Mouse (Mus musculus) thymus, postnatal 0 days (tissue): ENCODE measurements at regions not wholly inside any gene's neighbourhood (a gene's known extent, or its start where the extent isn't known, plus 50 kb on each side); places are given as distances from the start of the nearest gene placed in this dataset.
"Not testable (repeated sequence)": the region's sequence is repeated elsewhere in the genome, so short reads cannot be mapped to it uniquely, and the experiment has no call there.

Source experiments
- DNase-seq: peaks from one replicate; pipeline ENCODE4 v3.0.0-alpha.2; 2015; ENCODE audit warnings: low spot score

DNA sequence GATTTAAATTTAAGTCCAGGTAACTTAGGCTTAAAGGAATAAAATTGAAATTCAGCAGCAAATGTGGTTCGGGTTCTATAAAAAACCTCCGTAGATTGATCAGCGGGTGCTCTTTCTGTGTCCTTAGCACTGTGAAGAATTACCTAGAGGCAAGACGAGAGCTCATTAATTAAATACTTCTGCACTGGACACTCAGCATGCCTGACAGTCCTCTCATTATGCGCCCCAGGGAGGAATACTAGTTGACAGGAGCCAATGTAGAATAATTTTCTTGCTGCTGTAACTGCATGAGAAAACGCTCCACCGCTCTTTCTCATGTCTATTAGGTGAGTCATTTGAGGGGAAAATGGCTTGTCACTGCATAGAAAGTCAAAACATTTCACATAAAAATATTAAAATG lies 228.1 kb downstream of the Brms1l start:
- DNase-seq: no peak

DNA sequence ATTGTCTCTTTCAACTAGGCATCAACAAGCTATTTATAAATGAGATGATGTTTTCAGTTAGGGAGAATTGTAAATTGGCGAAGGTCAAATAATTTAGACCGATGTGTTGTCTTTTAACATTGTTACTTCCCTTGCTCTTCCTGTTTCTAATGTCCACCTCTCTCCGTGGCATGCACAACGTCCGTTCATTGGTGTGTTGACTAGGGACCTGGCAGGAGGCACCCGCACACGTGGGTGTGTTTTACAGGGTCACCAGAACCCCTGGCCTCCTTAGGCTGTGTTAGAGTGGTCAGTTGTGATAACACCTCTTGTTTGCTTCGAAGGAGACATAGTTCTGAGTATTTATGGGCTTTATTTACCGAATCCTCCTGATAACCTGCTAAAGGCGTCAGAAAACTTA lies 222.8 kb downstream of the Brms1l start:
- DNase-seq: no peak

DNA sequence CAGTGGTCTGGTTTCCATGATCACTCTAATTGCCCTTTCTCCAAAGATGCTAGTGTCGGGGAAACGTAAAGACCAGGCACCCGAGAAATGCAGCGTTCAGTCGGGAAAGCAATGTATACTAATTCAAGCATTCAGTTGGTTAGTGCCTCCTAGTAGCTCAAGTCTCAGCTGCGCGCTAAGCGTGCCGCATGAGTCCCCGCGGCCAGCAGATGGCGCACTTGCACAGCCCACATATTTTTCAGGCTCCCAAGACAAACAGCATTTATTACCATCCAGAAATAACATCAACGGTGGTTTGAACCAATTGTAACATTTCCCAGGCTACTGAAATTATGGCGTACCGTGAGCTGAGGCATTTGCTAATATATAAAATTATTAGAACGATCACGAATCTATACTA lies 222.3 kb downstream of the Brms1l start:
- DNase-seq: peak; percentile 54

DNA sequence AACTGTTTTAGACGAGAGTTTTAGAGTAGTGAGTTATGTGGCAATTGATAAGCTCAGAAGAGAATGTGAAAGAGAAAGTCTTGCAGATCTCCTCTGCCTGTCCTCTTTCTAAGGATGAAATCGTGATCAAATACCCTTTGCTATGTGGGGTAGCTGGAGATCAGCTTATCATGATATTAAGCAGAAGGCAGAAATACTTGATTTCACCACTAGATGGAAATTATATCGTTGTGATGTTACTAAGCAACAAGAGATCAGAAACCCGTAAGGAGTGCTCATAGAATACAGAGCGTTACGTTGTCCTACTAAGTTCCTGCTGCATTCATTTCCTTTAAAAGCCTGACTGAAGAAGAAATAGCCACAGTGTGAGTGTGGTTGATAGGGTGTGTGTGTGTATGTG lies 219.3 kb downstream of the Brms1l start:
- no peak for DNase-seq

DNA sequence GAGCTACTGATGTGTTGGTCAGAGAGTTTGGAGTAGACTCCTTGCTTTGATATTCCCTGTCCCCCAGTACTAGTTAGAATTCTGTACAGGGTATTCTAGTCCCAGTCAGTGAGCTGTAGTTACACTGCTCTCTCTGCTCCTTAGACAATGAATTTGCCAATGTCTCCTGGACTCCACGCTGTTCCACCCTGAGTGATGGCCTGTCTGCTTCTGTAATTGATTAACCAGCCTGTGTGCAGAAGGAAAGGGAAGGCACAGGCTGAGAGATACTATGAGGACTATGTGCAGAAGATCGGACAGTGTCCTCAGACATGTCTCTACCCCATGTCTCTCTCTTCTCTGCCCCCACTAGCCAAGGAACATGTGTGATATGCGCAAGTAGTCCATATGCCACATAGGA lies 209.9 kb downstream of the Brms1l start:
- DNase-seq: no peak

DNA sequence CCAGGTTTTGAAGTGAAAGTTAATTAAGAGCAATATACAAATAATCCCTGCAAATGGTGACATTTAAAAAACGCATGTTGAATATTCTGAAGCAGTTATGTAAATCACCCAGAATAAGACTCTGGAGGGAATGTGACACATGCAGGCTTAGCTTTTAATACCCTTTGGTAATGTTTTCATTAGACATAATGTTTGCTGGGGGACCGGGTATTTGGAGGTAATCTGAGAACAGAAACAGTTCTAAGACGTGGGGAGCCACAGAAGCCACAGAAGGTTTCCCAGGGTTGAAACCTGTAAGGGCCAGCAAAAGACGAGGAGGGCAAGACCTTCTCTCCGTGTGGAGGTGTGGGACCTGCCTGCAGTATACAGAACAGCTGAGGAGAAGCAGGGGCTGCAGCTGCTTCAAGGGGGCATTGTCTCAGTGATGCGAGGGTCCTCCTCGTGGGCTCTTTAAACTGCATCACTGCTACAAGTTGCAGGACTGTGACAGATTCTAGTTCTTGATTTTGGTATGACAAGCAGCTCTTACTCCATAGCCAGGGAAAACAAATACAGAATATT lies 184.9 kb downstream of the Brms1l start:
- DNase-seq: no peak

DNA sequence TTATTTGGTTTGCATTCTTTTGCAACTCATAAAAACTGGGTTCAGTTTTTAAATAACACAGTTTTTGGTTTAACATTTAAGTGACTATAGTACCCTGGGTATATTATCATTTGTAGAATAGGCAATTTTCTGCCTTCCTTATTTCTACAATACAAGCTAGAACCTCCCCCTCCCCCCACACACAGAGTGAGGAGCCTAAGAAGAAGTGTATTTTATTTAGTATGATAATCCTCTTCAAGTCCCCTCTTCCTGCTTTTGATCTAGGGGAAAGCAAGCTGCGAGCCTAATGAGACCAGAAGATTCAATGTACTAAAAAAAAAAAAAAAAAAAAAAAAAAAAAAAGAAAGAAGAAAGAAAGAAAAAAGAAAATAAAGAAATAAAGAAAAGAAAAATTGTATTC lies 184.4 kb downstream of the Brms1l start:
- DNase-seq: no peak

DNA sequence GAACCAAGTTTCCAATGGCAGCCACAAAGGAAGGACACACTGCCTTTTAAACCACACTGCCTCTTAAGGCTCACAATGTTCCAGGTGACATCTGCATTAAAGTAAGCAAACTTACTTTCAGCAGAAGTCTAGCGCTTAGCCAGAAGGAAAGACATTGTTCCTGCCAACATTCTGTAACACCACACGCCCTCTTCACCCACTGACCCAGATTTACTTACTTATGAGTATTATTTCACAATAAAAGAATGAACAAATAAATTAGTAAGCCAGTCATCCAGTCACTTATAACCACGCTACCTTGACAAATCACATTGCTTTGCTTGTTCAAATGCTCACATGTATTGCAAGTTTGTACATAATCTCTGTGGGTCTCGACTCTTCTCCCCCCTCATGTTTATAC lies 173.9 kb downstream of the Brms1l start:
- no peak for DNase-seq

DNA sequence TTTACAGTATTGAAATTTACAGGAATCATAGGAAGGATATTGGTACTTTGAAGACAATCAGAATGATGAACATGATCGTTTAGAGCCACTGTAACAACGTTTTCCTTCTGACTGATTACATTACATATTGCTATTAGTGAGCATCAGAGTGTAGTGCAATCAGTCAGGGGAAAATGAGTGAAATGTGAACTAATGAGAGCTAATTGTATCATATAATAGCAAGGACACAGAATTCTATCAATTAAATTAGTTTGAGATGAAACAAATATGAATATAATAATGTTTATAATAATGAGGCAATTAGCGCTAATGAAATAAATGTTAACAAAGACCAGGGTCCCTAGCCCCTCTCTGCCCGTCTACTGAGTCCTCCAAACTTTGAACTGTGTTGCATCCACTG lies 169.7 kb downstream of the Brms1l start:
- no peak for DNase-seq

DNA sequence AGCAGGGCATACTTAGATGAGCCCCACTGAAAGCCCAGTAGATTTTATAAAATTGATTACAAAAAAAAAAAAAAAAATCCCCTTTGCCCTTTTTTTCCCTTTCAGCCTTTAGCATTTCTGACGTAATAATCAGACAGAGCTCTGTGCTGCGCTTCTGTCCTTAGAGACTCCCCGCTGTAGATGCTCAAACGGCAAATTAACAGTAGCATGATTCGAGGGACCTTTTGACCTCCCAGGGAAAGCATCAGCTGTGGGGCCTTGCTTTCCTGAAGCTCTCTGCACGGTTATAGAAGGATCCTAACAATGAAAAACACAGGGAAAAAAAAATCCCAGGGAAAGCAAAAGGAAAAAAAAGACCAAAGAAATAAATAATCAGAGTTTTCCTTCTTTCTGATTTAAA lies 169.2 kb downstream of the Brms1l start:
- DNase-seq: no peak

DNA sequence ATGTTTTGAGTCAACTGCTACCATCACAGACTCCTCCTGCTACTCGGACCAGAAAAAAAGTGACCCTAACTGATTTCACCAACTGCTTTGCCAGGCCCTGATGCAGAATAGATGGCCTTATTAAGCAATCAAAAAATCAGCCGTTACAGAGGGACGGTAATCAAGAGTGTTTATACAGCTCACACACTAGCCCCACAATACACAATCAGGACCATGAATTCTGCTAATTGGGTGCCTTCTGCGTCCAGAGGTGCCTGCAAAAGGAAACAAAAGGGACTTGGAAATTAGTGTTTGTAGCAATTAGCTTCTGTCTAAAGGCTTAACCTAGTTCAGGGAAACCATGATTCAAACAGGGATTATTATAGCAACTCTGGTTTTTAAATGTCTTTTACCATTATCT lies 168.4 kb downstream of the Brms1l start:
- DNase-seq: no peak

DNA sequence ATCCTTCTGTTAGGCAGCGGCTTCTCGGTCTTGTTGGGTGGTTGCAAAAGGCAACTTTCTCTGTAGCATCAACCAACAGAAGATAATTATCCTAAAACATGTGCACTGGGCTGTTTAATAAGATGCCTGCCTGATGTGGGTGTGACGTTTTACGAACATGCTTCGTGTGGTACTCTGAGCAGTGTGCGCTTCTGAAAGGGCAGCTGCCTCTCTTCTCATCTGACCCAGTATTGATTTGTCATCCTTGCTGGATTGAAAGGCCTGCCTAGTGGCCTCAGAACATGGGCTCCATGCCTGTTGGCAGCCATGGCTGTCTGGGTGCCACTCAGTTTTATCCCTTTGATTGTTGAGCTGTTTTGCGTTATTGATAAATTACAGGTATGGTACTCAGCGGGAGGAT lies 167.4 kb downstream of the Brms1l start:
- no peak for DNase-seq

DNA sequence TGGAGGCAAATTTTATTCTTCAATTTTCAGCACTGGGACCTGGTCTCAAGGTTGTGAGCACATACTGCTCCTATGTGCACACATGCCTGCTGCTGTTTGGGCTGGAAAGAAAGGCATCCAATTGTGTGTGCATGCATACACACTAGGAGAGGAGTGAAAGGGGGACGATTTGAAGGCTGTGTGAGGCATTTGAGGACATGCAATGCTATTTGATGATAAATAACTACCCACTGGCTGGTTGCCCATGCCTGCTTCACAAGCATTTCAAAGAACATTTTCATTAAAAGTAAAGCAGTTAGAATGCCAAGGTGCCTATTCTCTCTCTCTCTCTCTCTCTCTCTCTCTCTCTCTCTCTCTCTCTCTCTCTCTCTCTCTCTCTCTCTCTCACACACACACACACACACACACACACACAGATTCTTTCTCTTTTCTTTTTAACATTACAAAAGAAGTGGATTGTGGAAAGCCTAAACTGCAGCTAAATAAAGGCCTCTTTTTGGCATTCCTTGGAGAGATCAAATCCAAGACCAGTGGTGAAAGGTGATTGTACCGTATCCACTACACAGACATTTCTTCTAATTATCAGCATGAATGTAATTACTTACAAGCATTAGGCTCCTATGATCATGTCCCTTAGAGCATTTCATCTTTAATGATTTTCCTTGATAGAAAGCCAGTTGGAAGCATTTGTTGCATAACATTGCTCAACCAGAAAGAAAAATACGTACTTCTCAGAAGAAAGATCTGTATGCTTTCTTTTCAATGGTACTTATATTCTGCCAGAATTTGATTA lies 160.7 kb downstream of the Brms1l start:
- DNase-seq: no peak

DNA sequence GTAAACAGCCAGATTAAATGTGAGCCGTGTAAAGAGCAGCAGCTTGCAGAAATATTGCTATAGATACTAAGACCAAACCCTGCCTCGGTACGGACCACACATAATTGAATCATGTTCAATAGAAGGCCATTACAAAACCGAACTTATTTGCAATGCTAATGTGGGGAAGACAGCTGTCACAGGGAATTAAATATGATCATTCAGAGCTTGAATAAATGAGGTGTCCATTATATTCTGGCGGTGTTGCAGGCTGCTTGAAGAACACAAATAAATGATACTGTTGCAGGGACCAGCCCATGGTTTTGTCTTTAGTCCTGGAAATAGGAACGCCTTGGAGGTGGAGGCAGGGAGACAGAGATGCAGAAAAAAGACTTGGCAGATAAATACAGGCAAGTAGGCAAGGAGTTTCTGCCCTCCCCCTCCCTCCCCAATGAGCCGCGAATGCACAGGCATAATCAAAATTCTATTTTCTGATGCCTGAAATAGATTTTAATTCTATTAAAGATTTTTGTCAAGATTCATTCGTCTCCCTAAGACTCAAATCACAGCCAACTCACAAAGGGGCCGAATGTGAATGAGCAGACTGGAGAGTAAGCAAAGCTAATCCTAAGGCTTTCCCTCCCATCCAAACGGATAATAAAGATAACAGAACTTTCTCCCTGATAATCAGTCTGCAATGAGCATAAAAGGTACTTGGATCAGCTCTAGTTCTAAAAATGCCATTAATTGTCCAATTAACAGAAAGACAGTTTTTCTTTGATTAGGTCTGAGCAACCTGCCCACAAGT lies 147.6 kb downstream of the Brms1l start:
- no peak for DNase-seq

DNA sequence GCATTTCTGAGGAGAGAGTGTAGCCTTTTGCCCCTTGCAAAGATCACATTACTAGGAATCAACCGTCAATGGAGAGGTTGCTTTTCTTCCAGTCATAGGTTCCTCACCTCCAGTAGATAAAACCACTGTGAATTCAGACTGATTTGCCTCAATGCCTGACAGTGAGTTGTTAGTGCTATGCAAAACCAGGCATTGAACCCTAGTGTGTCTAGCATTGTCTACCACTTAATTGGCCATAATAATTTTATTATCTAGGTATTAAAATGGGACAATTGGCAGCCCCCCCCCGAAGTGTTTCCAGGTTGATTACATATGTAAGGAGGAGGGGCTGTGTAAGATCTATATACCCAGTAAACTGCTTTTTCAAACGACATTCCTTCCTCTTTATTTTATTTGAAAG lies 147.0 kb downstream of the Brms1l start:
- no peak for DNase-seq

DNA sequence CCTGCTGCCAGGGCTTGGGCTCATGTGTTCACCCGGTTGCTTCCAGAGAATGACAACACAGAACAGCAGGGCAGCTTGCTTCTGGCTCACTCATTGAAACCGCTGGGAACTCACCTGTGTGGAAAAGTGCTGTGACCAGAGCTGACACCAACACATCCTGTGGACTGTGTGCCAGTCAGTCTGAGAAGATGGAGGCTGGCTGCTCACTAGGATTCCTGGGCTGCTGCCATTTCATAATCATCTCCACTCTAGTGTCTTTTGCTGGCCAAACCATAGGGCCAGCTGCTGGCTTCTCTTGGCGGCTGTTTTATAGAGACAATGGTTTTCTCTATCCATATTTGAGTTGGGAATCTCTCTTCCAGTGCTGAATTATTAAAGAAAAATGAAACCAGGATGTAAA lies 138.1 kb downstream of the Brms1l start:
- DNase-seq: no peak

DNA sequence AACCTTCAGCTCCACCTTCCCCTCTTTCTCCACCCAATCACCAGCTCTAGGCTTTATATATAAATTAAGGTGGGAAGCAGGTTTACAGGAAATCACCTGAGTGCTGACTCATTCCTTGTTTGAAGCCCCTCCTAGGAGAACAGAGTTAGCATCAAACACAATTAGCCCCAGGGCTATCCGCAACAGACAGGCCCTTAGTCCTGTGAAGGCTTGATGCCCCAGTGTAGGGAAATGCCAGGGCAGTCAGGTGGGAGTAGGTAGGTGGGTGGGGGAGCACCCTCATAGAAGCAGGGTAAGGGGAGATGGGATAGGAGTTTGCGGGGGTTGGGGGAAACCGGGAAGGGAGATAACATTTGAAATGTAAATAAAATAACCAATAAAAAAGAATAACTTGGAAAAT lies 123.2 kb downstream of the Brms1l start:
- DNase-seq: not testable (repeated sequence)

DNA sequence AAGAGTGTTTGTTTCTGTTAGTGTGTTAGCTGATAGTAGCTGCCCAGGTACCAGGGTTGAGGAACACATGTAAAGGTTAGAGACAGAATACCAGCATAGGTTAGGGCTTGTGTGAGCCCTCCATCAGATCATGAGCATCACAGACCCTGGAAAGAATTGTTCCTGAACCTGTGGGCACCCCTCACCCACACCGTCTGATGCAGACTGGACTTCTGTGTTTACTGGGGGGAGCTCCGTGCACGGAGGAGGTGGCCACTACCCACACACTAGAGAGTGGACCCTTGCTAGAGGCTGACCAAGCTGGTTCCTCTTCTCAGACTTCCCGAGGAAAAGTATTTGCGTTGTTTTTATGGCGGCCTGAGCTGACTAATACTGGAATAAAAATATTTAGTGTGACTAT lies 104.4 kb downstream of the Brms1l start:
- DNase-seq: no peak

DNA sequence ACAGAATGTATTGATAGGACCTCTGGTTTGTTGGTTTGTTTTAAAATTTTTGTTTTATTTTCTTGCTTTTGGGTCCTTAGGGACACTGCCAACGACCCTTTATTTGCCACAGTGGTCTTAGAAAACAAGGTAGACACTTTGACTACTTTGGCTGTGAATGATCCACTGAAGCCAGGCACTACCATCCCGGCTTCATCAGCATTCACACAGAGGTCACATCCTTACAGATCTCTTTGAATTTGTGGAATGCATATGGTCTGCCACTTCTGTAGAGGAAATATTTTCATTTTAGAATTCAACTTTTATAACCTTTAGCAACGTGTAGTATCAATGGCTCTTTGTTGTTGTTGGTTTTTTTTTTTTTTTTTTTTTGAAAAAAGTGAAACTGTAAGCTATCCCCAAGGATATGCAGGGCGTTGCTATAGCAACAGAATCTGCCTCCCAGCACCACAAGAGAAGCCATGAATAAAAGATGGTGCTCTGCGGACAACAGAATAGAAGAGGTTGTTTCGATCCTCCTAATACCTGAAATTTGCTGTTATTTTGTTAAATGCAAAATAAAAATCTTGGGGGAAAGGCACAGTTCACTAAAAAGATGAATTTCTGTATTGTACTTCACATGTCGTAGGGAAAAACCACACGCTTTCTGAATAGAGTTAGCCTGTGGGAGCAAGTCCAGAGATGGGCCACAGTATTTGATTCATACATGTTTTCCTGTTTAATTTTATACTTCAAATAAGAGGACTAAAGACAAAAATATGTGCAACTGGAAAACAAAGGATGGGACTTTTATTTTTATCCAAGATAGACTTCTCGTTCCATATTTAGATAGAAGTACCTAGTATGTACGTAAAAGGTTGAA lies 103.4 kb downstream of the Brms1l start:
- no peak for DNase-seq

DNA sequence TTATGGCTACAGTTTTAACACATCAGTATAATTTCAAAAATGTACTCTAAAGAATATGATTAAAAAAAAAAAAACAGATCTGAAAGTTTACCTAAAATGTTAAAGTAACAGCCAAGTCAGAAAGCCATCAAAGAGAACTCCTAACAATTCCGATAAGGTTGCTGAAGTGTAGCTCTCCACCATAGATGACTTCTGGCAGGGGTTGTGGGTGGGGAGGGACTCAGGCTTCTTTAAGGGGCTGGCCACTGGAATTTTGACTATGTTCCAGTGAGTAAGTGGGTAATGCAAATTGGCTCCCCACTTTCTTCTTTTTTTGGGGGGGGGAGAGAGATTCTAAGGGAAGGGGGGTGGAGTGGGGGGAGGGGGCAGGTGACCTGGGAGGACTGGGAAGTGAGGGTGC lies 98.0 kb downstream of the Brms1l start:
- no peak for DNase-seq

DNA sequence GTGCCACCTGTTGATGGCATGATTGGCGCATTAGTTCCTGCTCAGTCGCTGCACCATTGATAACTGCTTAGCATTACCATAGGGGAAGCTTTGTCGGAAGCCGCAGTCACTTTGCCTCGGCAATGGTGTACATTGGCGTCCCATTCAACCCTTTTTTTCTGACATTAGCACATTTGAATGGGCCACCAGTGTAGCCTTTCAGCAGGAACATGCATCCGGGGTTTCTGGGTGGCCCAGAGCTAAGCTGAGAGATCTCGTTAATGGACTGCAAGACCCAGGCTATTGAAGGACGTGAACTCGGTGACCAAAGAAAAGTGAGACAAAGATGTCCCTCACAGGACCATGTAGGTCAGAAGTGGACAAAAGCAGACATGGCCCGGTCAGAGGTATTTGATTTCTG lies 97.3 kb downstream of the Brms1l start:
- DNase-seq: no peak

DNA sequence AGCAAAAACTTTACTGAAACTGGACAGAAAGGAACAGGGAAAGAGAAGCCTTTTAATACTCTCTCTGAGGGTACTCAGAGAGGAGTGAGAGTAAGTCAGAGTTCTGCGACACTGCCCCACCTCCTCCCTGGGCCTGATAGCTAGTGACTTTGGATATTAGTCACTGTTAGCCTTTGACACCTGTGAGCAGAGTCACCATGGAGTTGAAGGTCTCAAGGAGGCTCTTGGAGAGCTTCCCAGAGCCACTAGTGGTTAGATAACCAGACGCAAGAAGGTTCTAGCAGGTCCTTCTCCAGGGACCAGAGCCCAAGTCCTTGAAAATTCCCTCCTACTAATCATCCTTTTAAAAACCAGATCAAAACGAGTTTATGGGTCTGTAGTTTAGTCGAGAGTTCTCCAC lies 94.3 kb downstream of the Brms1l start:
- no peak for DNase-seq
